Mouse (Mus musculus): Measurements from ENCODE around the gene Adprhl2. TPM values are rescaled to one million over a fixed set of nuclear protein-coding genes. Genes with fewer than 3 reads are reported as not detected.

The Adprhl2 gene
- polyA plus RNA-seq, 1 experiment from 2014 or later, result 57.9 TPM

GRCm38 (mm10) chr4:126324861-126325260 is 3.4 kb upstream of the Adprhl2 start:
- Histone ChIP-seq H3K9me3 (ENCODE audit: control insufficient read depth, low read length) (no peaks in the 10 kb centered on the region), H3K9ac (no peak overlapping the region), H3K27ac (0 out of 2 replicates have a peak overlapping the region, but pooled peaks have one; percentile 26), H3K27me3 (ENCODE audit: control insufficient read depth, insufficient read depth, low read length) (peaks cover 13% of the 10 kb centered on the region), H3K4me1 (replicated peaks; ENCODE audit: control insufficient read depth, insufficient read depth, low read length) (peaks cover 19% of the 10 kb centered on the region), H3K36me3 (replicated peaks; ENCODE audit: control insufficient read depth, insufficient read depth) (no peaks in the 10 kb centered on the region), H3K4me3 (replicated peaks; ENCODE audit: low read length) (no peak overlapping the region), H3K4me2 (replicated peaks) (peak overlapping the region; percentile 36)
- ATAC-seq (ENCODE audit: low FRiP score) (no peak), DNase-seq (ENCODE audit: low spot score) (no peak)
- 27% methylated on average over 13 of the region's 13 CpGs for WGBS

DNA sequence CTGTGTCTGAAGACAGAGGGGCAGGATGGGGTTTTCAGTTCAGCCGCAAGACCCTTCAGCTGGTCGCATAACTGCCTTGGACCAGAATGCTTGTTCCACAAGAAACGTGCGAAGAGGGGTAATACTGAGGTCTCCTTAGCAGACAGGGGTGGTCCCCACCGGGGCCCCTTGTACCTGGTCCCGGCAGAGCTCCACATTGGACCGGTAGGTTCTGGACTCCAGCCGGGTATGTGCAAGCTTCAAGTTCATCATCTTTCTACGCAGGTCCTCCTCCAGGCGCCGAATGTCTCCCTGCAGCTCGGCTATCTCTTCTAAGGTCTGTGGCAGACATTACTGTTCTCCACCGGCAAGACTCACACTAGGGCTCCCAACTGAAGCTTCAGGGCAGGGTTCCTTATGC is 1.1 kb upstream of the Adprhl2 start:
- Histone ChIP-seq H3K27me3 (ENCODE audit: control insufficient read depth, insufficient read depth, low read length) (peaks cover 13% of the 10 kb centered on the region), H3K4me1 (replicated peaks; ENCODE audit: control insufficient read depth, insufficient read depth, low read length) (peaks cover 19% of the 10 kb centered on the region), H3K27ac (no peak overlapping the region), H3K9ac (no peak overlapping the region), H3K9me3 (ENCODE audit: control insufficient read depth, low read length) (no peaks in the 10 kb centered on the region), H3K4me3 (replicated peaks; ENCODE audit: low read length) (no peak overlapping the region), H3K4me2 (replicated peaks) (no peak overlapping the region), H3K36me3 (replicated peaks; ENCODE audit: control insufficient read depth, insufficient read depth) (peaks cover 9% of the 10 kb centered on the region)
- ATAC-seq (ENCODE audit: low FRiP score) (no peak), DNase-seq (ENCODE audit: low spot score) (no peak)
- 97% methylated on average over 13 of the region's 13 CpGs for WGBS

DNA sequence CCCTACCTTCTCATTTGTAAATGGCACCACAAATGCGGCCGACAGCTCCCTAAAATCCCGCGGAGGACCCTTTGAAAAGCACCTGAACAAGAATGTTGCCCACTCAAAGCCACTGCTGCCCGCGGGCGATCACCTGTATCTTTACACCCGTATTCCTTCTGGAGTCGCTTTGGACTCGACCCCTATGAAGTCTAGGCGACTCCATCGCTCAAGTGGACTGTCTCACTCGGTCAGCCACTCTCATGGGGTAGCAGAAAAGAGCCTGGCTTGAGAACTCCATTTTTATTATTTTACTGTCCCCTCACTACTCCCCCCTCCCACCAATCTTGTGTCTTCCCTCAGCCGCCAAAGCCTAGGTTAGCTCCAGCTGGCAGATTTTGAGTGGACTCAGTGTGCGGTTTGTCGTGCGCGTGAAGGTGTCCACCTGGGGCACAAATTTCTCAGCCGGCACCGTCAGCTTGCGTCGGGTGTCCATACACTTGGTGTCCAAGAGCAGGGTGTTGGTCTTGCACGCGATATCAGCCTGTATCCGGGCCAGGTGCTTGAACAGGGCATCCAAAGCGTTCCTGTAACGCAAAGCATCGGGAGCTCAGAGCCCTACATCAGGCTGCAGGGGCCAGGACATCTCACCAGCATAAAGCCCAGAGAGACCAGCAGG is 480 bp upstream of the Adprhl2 start:
- Histone ChIP-seq H3K27me3 (ENCODE audit: control insufficient read depth, insufficient read depth, low read length) (peaks cover 13% of the 10 kb centered on the region), H3K36me3 (replicated peaks; ENCODE audit: control insufficient read depth, insufficient read depth) (peaks cover 15% of the 10 kb centered on the region), H3K4me2 (replicated peaks) (peak overlapping the region; percentile 90), H3K9me3 (ENCODE audit: control insufficient read depth, low read length) (no peaks in the 10 kb centered on the region), H3K4me3 (replicated peaks; ENCODE audit: low read length) (peak overlapping the region; percentile 93), H3K27ac (no peak overlapping the region), H3K9ac (no peak overlapping the region), H3K4me1 (replicated peaks; ENCODE audit: control insufficient read depth, insufficient read depth, low read length) (peaks cover 19% of the 10 kb centered on the region)
- DNase-seq (ENCODE audit: low spot score) (no peak), ATAC-seq (ENCODE audit: low FRiP score) (peak; percentile 31; the same call in 1 of the 2 replicates)
- 58% methylated on average over 28 of the region's 28 CpGs for WGBS

DNA sequence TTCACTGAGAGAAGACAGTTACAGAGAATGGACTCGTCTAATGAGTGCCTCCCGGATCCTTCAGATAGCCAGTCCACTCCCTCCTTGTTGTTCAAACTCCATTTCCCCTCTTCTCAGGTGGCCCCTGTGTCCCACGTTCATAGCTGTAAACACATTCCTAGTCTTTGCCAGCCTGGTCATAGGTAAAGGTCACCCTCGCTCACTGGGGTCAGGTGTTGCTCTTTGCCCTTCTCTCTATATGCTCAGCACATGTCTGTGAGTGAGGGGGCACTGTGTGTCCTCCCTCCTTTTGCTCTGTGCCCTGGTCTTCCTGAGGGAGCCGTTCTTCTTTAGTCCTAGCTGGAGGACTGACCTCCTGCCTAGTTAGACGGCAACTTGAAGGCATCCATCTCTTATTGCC is 1.7 kb downstream of the Adprhl2 start:
- ATAC-seq (ENCODE audit: low FRiP score) (no peak), DNase-seq (ENCODE audit: low spot score) (no peak)
- WGBS, result 94% methylated on average over 6 of the region's 6 CpGs
- no peak overlapping the region for H3K4me3 ChIP-seq (replicated peaks; ENCODE audit: low read length)
- H3K9me3 ChIP-seq (ENCODE audit: control insufficient read depth, low read length), result no peaks in the 10 kb centered on the region
- no peak overlapping the region for H3K9ac ChIP-seq
- no peak overlapping the region for H3K27ac ChIP-seq
- H3K4me1 ChIP-seq (replicated peaks; ENCODE audit: control insufficient read depth, insufficient read depth, low read length), result peaks cover 9% of the 10 kb centered on the region; the same call in 1 of the 2 replicates
- H3K4me2 ChIP-seq (replicated peaks), result peak overlapping the region; percentile 90; the same call in 1 of the 2 replicates
- peaks cover 4% of the 10 kb centered on the region for H3K27me3 ChIP-seq (ENCODE audit: control insufficient read depth, insufficient read depth, low read length)
- H3K36me3 ChIP-seq (replicated peaks; ENCODE audit: control insufficient read depth, insufficient read depth), result peaks cover 36% of the 10 kb centered on the region

DNA sequence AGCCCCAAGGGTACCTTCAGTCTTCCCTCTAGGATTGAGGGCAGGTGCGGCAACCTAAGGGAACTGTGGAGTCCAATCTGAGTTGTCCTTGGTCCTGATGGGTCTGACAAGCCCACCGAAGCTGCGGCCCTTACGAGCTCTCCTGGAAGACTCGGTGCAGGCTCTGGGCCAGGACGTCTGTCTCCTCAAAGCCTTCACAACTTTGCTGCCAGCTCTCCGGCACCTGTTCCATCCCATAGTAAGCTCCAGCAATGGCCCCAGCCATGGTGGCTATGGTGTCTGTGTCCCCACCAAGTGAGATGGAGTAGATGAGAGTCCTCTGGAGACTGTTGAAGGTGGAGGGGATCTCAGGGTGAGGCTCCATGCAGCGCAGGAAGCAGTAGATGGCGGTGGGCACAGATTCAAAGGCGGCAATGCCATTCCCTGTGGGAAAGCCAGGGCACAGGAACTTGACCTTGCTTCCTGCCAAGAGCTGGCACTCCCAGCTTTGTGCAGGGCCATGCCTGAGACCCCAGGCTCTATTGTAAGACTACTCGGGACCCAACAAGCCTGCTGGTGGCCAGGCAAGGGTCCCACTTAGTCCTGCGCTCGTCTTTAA is 5.0 kb downstream of the Adprhl2 start:
- WGBS, result 91% methylated on average over 13 of the region's 13 CpGs
- peaks cover 44% of the 10 kb centered on the region for H3K36me3 ChIP-seq (replicated peaks; ENCODE audit: control insufficient read depth, insufficient read depth)
- H3K4me1 ChIP-seq (replicated peaks; ENCODE audit: control insufficient read depth, insufficient read depth, low read length), result peaks cover 12% of the 10 kb centered on the region; the same call in 1 of the 2 replicates

GRCm38 (mm10) chr4:126315931-126316330 is 5.6 kb downstream of the Adprhl2 start:
- Histone ChIP-seq H3K4me3 (replicated peaks; ENCODE audit: low read length) (no peak overlapping the region), H3K36me3 (replicated peaks; ENCODE audit: control insufficient read depth, insufficient read depth) (peaks cover 44% of the 10 kb centered on the region), H3K9me3 (ENCODE audit: control insufficient read depth, low read length) (no peaks in the 10 kb centered on the region), H3K9ac (no peak overlapping the region), H3K27me3 (ENCODE audit: control insufficient read depth, insufficient read depth, low read length) (no peaks in the 10 kb centered on the region), H3K4me2 (replicated peaks) (no peak overlapping the region), H3K4me1 (replicated peaks; ENCODE audit: control insufficient read depth, insufficient read depth, low read length) (peaks cover 12% of the 10 kb centered on the region; the same call in 1 of the 2 replicates), H3K27ac (no peak overlapping the region)
- 44% methylated on average over 5 of the region's 5 CpGs for WGBS
- DNase-seq (ENCODE audit: low spot score), result no peak
- no peak for ATAC-seq (ENCODE audit: low FRiP score)

More for the DNA sequence above, 5.0 kb downstream of the Adprhl2 start:
- no peak for DNase-seq (ENCODE audit: low spot score)
- Histone ChIP-seq H3K9me3 (ENCODE audit: control insufficient read depth, low read length) (no peaks in the 10 kb centered on the region), H3K9ac (no peak overlapping the region), H3K4me2 (replicated peaks) (no peak overlapping the region), H3K27ac (no peak overlapping the region), H3K27me3 (ENCODE audit: control insufficient read depth, insufficient read depth, low read length) (no peaks in the 10 kb centered on the region), H3K4me3 (replicated peaks; ENCODE audit: low read length) (no peak overlapping the region)
- ATAC-seq (ENCODE audit: low FRiP score), result no peak

DNA sequence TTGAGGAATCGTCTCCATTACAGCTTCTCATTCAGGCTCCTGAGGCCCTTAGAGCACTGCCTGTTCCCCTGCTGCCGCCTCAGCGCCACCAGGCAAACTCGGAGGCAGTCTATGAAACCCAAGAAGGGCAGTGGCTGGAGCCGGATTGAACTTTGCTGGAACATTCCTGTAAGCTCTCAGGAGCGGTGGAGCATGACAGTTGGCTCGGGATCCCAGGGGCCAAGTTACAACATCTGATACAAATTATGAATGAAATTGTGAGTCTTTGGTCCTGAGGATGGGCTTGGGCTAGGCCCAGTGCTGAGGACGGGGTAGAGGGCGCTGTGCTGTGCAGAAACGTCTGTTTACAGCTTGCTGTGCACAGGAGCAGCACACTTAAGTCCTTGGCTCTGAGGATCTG is 7.1 kb downstream of the Adprhl2 start:
- Histone ChIP-seq H3K27ac (no peak overlapping the region), H3K36me3 (replicated peaks; ENCODE audit: control insufficient read depth, insufficient read depth) (peaks cover 44% of the 10 kb centered on the region), H3K9me3 (ENCODE audit: control insufficient read depth, low read length) (no peaks in the 10 kb centered on the region), H3K9ac (no peak overlapping the region), H3K4me3 (replicated peaks; ENCODE audit: low read length) (no peak overlapping the region), H3K27me3 (ENCODE audit: control insufficient read depth, insufficient read depth, low read length) (no peaks in the 10 kb centered on the region), H3K4me1 (replicated peaks; ENCODE audit: control insufficient read depth, insufficient read depth, low read length) (0 out of 2 replicates have a peak, but pooled peaks cover 3% of the 10 kb centered on the region), H3K4me2 (replicated peaks) (no peak overlapping the region)
- WGBS, result 55% methylated on average over 10 of the region's 10 CpGs
- ATAC-seq (ENCODE audit: low FRiP score) (no peak), DNase-seq (ENCODE audit: low spot score) (no peak)

GRCm38 (mm10) chr4:126313202-126313601 is 8.3 kb downstream of the Adprhl2 start:
- ATAC-seq (ENCODE audit: low FRiP score) (no peak), DNase-seq (ENCODE audit: low spot score) (no peak)
- H3K9me3 ChIP-seq (ENCODE audit: control insufficient read depth, low read length), result no peaks in the 10 kb centered on the region
- no peak overlapping the region for H3K4me3 ChIP-seq (replicated peaks; ENCODE audit: low read length)
- H3K4me1 ChIP-seq (replicated peaks; ENCODE audit: control insufficient read depth, insufficient read depth, low read length), result 0 out of 2 replicates have a peak, but pooled peaks cover 3% of the 10 kb centered on the region
- H3K9ac ChIP-seq, result no peak overlapping the region
- no peak overlapping the region for H3K4me2 ChIP-seq (replicated peaks)
- peaks cover 41% of the 10 kb centered on the region for H3K36me3 ChIP-seq (replicated peaks; ENCODE audit: control insufficient read depth, insufficient read depth)
- H3K27ac ChIP-seq, result no peak overlapping the region
- WGBS, result 52% methylated on average over 5 of the region's 5 CpGs
- no peaks in the 10 kb centered on the region for H3K27me3 ChIP-seq (ENCODE audit: control insufficient read depth, insufficient read depth, low read length)

- no peak for DNase-seq (ENCODE audit: low spot score)
- Histone ChIP-seq H3K36me3 (replicated peaks; ENCODE audit: control insufficient read depth, insufficient read depth) (peaks cover 26% of the 10 kb centered on the region), H3K9ac (no peak overlapping the region), H3K27ac (no peak overlapping the region), H3K9me3 (ENCODE audit: control insufficient read depth, low read length) (no peaks in the 10 kb centered on the region), H3K4me3 (replicated peaks; ENCODE audit: low read length) (no peak overlapping the region), H3K4me2 (replicated peaks) (no peak overlapping the region), H3K4me1 (replicated peaks; ENCODE audit: control insufficient read depth, insufficient read depth, low read length) (0 out of 2 replicates have a peak, but pooled peaks cover 3% of the 10 kb centered on the region), H3K27me3 (ENCODE audit: control insufficient read depth, insufficient read depth, low read length) (no peaks in the 10 kb centered on the region)
- no peak for ATAC-seq (ENCODE audit: low FRiP score)
- WGBS, result 90% methylated on average over 16 of the region's 16 CpGs
These were observed 9.8 kb downstream of the Adprhl2 start for GRCm38 (mm10) chr4:126311566-126312200.

All from hindbrain, embryonic 14.5 days (tissue).